Comparison of ENCODE assay signal across 24 mouse cellular contexts in the genomic region with DNA sequence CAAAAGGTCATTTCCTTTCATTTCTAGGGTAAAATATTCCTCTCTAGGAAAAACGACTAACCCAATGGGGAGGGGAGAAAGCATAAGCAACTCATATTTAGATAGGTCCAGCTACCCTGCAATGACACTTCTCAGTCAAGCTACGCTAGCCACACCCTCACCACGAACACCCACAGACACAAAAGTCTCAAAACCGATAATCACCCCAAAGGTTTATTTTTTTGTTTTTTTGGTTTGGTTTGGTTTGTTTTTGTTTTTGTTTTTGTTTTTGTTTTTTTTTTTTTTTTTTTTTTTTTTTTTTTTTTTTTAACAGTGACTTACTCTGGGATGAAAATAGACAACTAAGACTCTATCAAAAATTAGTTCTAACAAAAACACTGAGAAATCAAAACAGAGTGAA.
"Had no signal": no experiment of that assay in that cellular context is flagged by ENCODE, and none has a peak within 500 bp of the region (broad histone marks: within the 10 kb centered on the region; RNA-seq: fewer than 3 reads in every experiment).

No protein-coding gene starts in this region.

- H3K4me1 ChIP-seq: embryonic facial prominence, embryonic 10.5 days; embryonic facial prominence, embryonic 12.5 days; embryonic facial prominence, embryonic 13.5 days; embryonic facial prominence, embryonic 15.5 days; forebrain, embryonic 12.5 days; forebrain, embryonic 13.5 days; forebrain, embryonic 15.5 days had no signal

- H3K9ac ChIP-seq: embryonic facial prominence, embryonic 12.5 days; embryonic facial prominence, embryonic 13.5 days; embryonic facial prominence, embryonic 15.5 days; forebrain, embryonic 12.5 days; forebrain, embryonic 13.5 days; forebrain, embryonic 15.5 days; forebrain, postnatal 0 days had no signal

- H3K27me3 ChIP-seq: embryonic facial prominence, embryonic 12.5 days; embryonic facial prominence, embryonic 13.5 days; embryonic facial prominence, embryonic 15.5 days; forebrain, embryonic 12.5 days; forebrain, embryonic 13.5 days; forebrain, embryonic 15.5 days had no signal

- H3K4me2 ChIP-seq: embryonic facial prominence, embryonic 12.5 days; embryonic facial prominence, embryonic 13.5 days; embryonic facial prominence, embryonic 15.5 days; forebrain, embryonic 12.5 days; forebrain, embryonic 13.5 days; forebrain, embryonic 15.5 days had no signal

- DNase-seq: cerebellum, adult 9-11 months; cerebellum, postnatal 10 days; cerebellum, postnatal 14 days; cerebellum, postnatal 25 days; cerebellum, postnatal 36 days; embryo, embryonic 11 days; forebrain, postnatal 0 days; gastrocnemius, adult 2 months; gastrocnemius, postnatal 10 days; gastrocnemius, postnatal 14 days; gastrocnemius, postnatal 36 days; heart, adult 11 months; heart, adult 18-20 months; heart, adult 2 months had no signal

- H3K4me3 ChIP-seq: embryonic facial prominence, embryonic 10.5 days; embryonic facial prominence, embryonic 12.5 days; embryonic facial prominence, embryonic 13.5 days; embryonic facial prominence, embryonic 15.5 days; erythroblast, embryonic 14.5 days; forebrain, embryonic 10.5 days; forebrain, embryonic 12.5 days; forebrain, embryonic 13.5 days; forebrain, embryonic 15.5 days; gastrocnemius, adult 2 months; heart, adult 2 months; heart, embryonic 10.5 days had no signal

- H3K36me3 ChIP-seq: embryonic facial prominence, embryonic 10.5 days; embryonic facial prominence, embryonic 12.5 days; embryonic facial prominence, embryonic 13.5 days; embryonic facial prominence, embryonic 15.5 days; forebrain, embryonic 10.5 days; forebrain, embryonic 12.5 days; forebrain, embryonic 15.5 days; heart, embryonic 10.5 days had no signal

- H3K9me3 ChIP-seq: embryonic facial prominence, embryonic 10.5 days; embryonic facial prominence, embryonic 12.5 days; embryonic facial prominence, embryonic 13.5 days; embryonic facial prominence, embryonic 15.5 days; forebrain, embryonic 10.5 days; forebrain, embryonic 12.5 days; forebrain, embryonic 13.5 days; forebrain, embryonic 15.5 days; heart, embryonic 10.5 days had no signal

- H3K27ac ChIP-seq: embryonic facial prominence, embryonic 10.5 days; embryonic facial prominence, embryonic 12.5 days; embryonic facial prominence, embryonic 13.5 days; embryonic facial prominence, embryonic 15.5 days; forebrain, embryonic 10.5 days; forebrain, embryonic 12.5 days; forebrain, embryonic 13.5 days; forebrain, embryonic 15.5 days; gastrocnemius, adult 2 months; heart, adult 2 months; heart, embryonic 10.5 days had no signal
